Mouse (Mus musculus): ENCODE data around the gene Snx7. TPM values are rescaled to one million over a fixed set of nuclear protein-coding genes. Genes with fewer than 3 reads are reported as not detected.

Gene Snx7
- polyA plus RNA-seq (2012; rRNA removed), result 15.0 and 17.2 TPM in 2 replicates

- DNase-seq (ENCODE audit: low read depth), result no peak
Measured at GRCm38 (mm10) chr3:117868637-117869323, at the start of gene Snx7. Snx7 (minus strand) TSS chr3:117868936.

GRCm38 (mm10) chr3:117915420-117915819 is 46.7 kb upstream of the Snx7 start:
- no peak for DNase-seq (ENCODE audit: low read depth)

GRCm38 (mm10) chr3:117893736-117894135 is 25.0 kb upstream of the Snx7 start:
- DNase-seq (ENCODE audit: low read depth), result no peak

DNA sequence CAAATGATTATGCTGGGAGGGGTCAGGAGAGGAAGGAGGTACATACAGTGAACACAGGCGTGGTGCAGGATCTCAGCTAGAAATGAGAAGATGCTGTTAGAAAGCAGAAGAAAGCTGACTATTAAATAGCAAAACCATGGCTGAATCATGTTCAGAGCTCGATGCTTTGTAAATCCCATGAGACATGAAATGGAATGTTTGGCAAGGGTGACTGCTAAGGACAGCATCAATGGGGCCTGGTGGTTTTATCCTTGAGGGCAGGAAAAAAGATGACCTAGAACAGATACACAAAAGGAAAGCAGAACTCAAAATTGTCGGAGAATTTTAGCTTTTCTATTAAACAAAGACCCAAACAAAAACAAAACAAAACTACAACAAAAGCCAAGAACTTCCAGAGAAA is 6.7 kb upstream of the Snx7 start:
- DNase-seq (ENCODE audit: low read depth), result no peak

GRCm38 (mm10) chr3:117873209-117873863 is 4.6 kb upstream of the Snx7 start:
- DNase-seq (ENCODE audit: low read depth), result no peak

DNA sequence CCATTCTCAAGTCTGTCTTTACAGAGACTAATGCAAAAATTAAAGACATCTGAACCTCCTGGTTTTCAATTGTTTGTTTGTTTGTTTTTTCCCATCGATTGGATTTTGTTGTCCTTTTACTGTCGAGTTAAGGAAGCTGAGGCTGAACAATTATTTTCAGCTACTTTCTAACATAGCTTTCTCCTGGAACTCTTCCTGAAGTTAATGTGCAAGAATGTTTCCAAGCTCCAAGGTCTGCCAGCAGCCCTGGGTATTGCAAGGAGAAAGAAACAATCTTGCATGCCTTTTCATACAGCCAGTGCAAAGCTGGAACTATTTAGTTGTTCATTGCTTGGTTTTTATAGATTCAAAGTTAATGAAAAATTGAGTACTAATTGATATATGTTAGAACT is 584 bp upstream of the Snx7 start:
- DNase-seq (ENCODE audit: low read depth), result no peak

DNA sequence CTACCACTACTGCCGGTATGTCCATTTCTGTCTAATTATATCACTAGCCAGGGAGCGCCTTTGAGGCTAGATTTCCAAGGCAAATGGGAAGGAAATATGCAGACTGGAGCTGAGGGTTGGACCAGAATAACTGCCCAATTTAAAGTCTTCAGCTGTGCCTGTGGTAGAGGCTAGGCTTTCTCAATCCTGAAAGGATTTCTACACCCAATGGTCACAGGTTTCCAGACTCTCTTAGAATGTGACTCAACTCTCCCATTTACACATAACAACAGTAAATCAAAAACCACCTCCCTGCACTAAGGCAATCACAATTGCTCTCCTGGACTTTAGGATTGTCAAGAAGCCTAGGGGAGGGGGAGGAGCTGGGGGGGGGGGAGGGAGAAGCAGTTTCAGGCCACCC is 645 bp downstream of the Snx7 start:
- DNase-seq (ENCODE audit: low read depth), result peak; percentile 54

DNA sequence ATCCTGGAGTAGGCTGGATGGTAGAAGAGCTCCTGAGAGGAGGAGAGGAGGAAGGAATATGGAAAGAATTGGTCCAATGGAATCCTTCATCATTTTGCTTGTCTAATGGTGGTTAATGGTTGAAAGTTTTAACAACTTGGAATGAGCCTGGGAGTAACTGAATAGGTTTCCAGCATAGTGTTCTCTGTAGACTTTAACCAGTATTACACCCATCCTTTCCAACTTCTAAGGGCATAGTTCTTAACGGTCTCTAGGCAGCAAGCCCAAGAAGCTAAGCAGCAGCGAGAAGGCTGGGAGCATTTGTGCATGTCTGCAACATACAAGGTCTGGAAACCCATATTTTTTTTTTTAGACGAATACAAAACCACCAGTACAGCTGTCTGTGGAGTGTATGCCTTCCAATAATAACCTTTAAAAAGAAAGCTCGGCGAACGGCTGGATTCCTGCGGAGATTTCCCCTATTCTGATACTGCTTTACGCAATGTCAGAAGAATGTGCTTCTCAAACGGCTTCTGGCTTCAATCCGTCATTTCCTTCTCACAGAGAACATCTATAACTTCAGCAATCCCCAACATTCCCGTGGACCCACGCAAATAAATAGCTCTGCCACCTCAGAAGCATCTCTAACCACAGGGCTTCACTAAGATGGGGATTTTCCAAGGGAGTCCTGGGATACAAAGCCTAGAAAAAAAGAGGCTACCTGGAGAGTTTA is 1.9 kb downstream of the Snx7 start:
- no peak for DNase-seq (ENCODE audit: low read depth)

- DNase-seq (ENCODE audit: low read depth), result no peak
Measured at GRCm38 (mm10) chr3:117865621-117866020, 3.1 kb downstream of the Snx7 start.

- DNase-seq (ENCODE audit: low read depth), result no peak
Measured at GRCm38 (mm10) chr3:117862951-117863350, 5.8 kb downstream of the Snx7 start.

DNA sequence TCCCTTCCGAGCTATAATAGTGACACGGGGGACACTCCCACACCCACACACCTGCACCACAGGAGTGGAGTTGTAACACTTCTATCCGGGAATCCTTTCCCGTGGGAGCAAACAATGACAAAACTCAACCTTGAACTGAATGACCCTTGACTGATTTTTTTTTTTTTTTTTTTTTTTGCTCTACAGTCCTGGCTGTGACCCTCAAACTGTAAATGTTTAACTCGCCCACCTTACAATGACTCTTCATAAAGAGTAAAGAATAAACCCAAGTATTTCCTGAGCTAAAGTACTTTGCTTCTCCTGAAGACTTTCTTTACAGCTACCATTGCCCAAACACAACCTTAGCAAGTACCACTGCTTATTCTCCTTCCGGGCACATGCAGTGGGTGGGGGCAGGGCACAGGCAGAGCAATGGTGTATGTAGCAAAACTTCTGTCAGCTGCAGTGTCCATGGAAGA is 6.7 kb downstream of the Snx7 start:
- no peak for DNase-seq (ENCODE audit: low read depth)

GRCm38 (mm10) chr3:117858996-117859395 is 9.7 kb downstream of the Snx7 start:
- DNase-seq (ENCODE audit: low read depth), result no peak

DNA sequence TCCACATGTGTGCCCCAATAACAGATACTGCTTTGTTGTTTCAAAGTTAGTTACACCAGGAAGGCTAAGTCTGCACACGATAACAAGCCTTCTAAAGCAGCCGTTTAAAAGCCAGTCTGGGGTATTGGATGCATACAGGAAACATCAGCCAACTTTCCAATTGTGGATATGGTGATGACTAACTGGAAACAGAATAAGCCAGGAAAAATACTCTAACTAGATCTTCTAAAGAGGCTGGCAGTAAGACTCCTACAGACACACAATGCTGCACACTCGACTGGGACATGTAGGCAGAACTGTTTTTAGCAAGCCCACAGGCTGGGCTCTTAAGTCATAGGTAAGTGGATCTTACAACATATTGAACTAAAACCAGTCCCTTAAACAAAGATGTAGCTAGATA is 15.0 kb downstream of the Snx7 start:
- DNase-seq (ENCODE audit: low read depth), result no peak

DNA sequence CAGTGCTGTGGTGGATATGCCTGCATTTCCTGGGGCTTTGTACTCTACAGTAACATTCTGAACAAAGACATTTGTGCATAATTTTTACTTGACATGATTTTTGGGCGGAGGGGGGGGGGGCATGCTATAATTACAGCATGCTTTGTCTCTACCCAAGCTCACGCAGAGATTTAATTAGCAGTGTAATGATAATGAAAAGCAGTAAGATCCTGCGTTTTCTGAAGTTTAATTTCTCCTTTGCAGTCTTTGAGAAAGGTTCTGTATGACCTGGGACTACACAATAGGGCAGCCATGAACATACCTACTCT is 16.7 kb downstream of the Snx7 start:
- DNase-seq (ENCODE audit: low read depth), result no peak

- no peak for DNase-seq (ENCODE audit: low read depth)
Measured at GRCm38 (mm10) chr3:117851278-117852053, 17.3 kb downstream of the Snx7 start.

GRCm38 (mm10) chr3:117848866-117849265 is 19.9 kb downstream of the Snx7 start:
- no peak for DNase-seq (ENCODE audit: low read depth)

DNA sequence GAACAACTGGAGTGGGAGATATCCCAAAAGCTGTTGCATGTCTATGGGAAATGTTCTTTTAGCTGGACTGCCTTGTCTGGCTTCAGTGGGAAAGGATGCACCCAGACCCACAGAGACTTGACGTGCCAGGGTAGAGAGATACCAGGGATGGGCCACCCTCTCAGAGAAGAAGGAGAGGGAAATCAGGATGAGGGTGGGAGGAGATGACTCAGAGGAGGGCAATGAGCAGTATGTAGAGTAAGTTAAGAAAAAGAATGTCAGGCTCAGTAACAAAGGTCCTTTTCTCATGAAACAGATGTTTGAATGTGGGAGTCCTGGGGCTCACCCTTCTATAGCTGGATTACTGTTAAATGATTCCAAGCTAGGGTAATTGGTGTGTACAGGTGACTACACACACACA is 26.1 kb downstream of the Snx7 start:
- DNase-seq (ENCODE audit: low read depth), result no peak

DNA sequence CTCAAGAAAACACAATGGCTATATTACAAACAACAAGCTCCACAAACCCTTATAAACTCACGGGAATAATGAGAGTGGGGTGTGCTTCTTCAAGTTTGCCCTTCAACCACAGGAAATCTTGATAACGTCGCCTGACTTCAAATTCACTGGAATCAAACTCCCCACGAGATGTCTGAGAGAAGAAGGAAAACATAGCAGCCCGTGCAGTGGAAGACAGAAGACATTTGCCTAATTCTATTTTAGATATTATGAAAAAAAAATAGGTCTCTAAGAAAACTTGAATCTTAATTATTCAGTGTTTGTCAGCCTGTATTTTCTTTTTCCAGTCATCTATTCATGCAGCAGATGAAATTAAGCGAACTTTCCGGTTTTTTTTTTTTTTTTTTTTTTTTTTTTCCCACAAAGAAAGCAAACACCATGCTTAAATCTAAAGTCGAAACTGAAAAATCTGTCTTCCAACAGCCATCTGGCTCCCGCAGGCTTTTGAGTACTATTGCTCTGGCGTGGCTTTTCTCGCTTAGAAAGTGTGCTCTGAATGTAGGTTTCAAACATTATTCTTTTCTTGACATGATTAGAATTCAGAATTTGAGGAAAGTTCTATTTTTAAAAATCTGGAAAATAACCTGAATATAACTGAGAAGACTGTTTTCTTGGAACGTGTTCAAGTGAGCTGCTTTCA is 28.7 kb downstream of the Snx7 start:
- no peak for DNase-seq (ENCODE audit: low read depth)

GRCm38 (mm10) chr3:117838020-117838419 is 30.7 kb downstream of the Snx7 start:
- DNase-seq (ENCODE audit: low read depth), result no peak

GRCm38 (mm10) chr3:117826486-117827200 is 42.1 kb downstream of the Snx7 start:
- no peak for DNase-seq (ENCODE audit: low read depth)

DNA sequence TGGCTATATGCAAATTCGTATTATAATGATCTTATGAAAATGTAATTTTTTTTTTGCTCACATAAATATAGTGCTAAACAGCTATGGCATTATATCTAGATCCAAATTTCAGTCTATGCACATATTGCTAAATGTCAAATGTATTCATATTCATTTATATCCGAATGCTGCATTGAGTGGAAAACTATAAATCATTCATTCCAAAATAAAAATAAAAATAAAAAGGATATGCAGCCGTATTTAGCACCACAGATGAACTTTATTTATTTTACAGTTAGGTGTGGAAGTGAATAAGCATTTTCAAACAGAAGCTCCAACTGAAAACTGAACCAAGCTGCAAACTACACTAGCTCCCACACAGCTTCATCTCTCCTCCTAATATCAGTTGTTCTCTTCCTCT is 45.5 kb downstream of the Snx7 start:
- DNase-seq (ENCODE audit: low read depth), result no peak

Data from gonadal fat pad, adult 2 months (tissue).